In the genomic region with DNA sequence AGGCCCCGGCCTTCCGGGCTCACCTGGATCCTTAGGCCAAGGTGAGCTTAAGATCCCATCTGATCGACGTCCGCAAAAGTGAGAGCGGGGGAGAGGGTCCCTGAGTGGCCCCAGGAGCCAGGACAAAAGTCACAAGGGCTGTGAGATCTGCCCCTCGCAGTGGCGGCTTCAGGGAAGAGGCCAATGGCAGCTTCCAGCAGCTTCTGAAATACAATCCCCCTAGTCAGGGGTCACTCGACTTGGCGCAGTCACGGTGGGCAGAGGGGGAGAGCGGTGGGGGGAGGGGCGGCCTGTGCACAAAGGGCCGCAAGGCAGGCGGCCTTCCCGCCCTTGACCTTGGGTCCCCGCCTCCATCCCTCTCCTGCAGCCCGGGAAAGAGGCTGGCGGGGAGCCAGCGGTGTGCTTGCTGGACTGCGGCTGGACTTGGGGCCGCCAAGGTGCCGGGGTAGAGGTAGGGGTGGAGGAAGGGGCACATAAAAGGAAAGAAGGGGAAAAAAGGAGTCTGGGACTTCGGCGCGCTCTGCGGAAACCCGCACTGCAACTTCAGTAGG, we compare ENCODE assay signal across 7 mouse cellular contexts. TPM values are rescaled to one million over a fixed set of nuclear protein-coding genes. Genes with fewer than 3 reads are reported as not detected.
DNase-seq lines count a peak whose midpoint lies in the region; ATAC-seq lines count a peak whose summit lies in the region.

No protein-coding gene starts in this region.

- peak overlapping the region; percentile 37 for H3K9ac ChIP-seq in embryonic facial prominence, embryonic 15.5 days
- no peak overlapping the region for H3K9ac ChIP-seq in hindbrain, embryonic 15.5 days
- H3K9ac ChIP-seq in neural tube, embryonic 13.5 days: peak overlapping the region; percentile 65

- no peak for ATAC-seq in embryonic facial prominence, embryonic 15.5 days (ENCODE audit: insufficient number of reproducible peaks, low FRiP score, low TSS enrichment, low read depth)
- peak; percentile 24; the same call in 1 of the 2 replicates for ATAC-seq in hindbrain, embryonic 15.5 days (ENCODE audit: low FRiP score, low read depth)
- no peak for ATAC-seq in neural tube, embryonic 13.5 days (ENCODE audit: low read depth)

- H3K27ac ChIP-seq in embryonic facial prominence, embryonic 15.5 days (replicated peaks): peak overlapping the region; percentile 72
- H3K27ac ChIP-seq in hindbrain, embryonic 15.5 days (replicated peaks): peak overlapping the region; percentile 1; the same call in 1 of the 2 replicates
- H3K27ac ChIP-seq in neural tube, embryonic 13.5 days (replicated peaks): peak overlapping the region; percentile 49

- H3K27me3 ChIP-seq in embryonic facial prominence, embryonic 15.5 days: no peaks in the 10 kb centered on the region
- H3K27me3 ChIP-seq in hindbrain, embryonic 15.5 days: 0 out of 2 replicates have a peak, but pooled peaks cover 3% of the 10 kb centered on the region
- peaks cover 3% of the 10 kb centered on the region for H3K27me3 ChIP-seq in neural tube, embryonic 13.5 days

- WGBS in embryonic facial prominence, embryonic 15.5 days: 11% methylated on average over 28 of the region's 28 CpGs
- WGBS in hindbrain, embryonic 15.5 days: 7% methylated on average over 26 of the region's 28 CpGs
- WGBS in neural tube, embryonic 13.5 days: 2% methylated on average over 27 of the region's 28 CpGs

- H3K36me3 ChIP-seq in embryonic facial prominence, embryonic 15.5 days: no peaks in the 10 kb centered on the region
- H3K36me3 ChIP-seq in hindbrain, embryonic 15.5 days: no peaks in the 10 kb centered on the region
- H3K36me3 ChIP-seq in neural tube, embryonic 13.5 days: no peaks in the 10 kb centered on the region

- peak overlapping the region; percentile 81 for H3K4me2 ChIP-seq in embryonic facial prominence, embryonic 15.5 days (replicated peaks)
- H3K4me2 ChIP-seq in hindbrain, embryonic 15.5 days: peak overlapping the region; percentile 74
- H3K4me2 ChIP-seq in neural tube, embryonic 13.5 days: peak overlapping the region; percentile 76

- H3K4me3 ChIP-seq in embryonic facial prominence, embryonic 15.5 days (replicated peaks): peak overlapping the region; percentile 41
- H3K4me3 ChIP-seq in hindbrain, embryonic 15.5 days: peak overlapping the region; percentile 32
- peak overlapping the region; percentile 36 for H3K4me3 ChIP-seq in neural tube, embryonic 13.5 days

- H3K9me3 ChIP-seq in embryonic facial prominence, embryonic 15.5 days (replicated peaks): no peaks in the 10 kb centered on the region
- H3K9me3 ChIP-seq in hindbrain, embryonic 15.5 days: no peaks in the 10 kb centered on the region
- no peaks in the 10 kb centered on the region for H3K9me3 ChIP-seq in neural tube, embryonic 13.5 days

- H3K4me1 ChIP-seq in embryonic facial prominence, embryonic 15.5 days: peaks cover 91% of the 10 kb centered on the region
- H3K4me1 ChIP-seq in hindbrain, embryonic 15.5 days (replicated peaks): peaks cover 71% of the 10 kb centered on the region
- peaks cover 89% of the 10 kb centered on the region for H3K4me1 ChIP-seq in neural tube, embryonic 13.5 days (replicated peaks)

- DNase-seq in adrenal gland, postnatal 25 days: peak; percentile 75
- peak; percentile 34 for DNase-seq in liver
- no peak for DNase-seq in cerebellum, adult 9-10 months
- DNase-seq in urinary bladder, postnatal 10 days (ENCODE audit: low spot score): no peak

RNA-seq across cellular contexts. Expression of a gene that starts 23.6 kb away (rescaled TPM):
- 0.18 and 0.38 TPM in 2 replicates for total RNA-seq in adrenal gland, postnatal 25 days (2021)
- polyA plus RNA-seq in embryonic facial prominence, embryonic 15.5 days (2015; fragmentation: Nextera tagmentation; extraction: Ambion mirVana): 27.0 and 28.8 TPM in 2 replicates
- polyA plus RNA-seq in hindbrain, embryonic 15.5 days (2015; fragmentation: Nextera tagmentation; extraction: Ambion mirVana): 20.5 and 24.4 TPM in 2 replicates
- 33.5 and 34.9 TPM in 2 replicates for polyA plus RNA-seq in neural tube, embryonic 13.5 days (2015; fragmentation: Nextera tagmentation; extraction: Ambion mirVana)

Comparison
In these comparisons a context has a peak if more than half of its experiments do, and no peak if none do; other contexts are left out.
1. DNase-seq: peak in adrenal gland, postnatal 25 days (single experiment) and liver (single experiment); none in cerebellum, adult 9-10 months (single experiment) and urinary bladder, postnatal 10 days (single experiment).
2. H3K27ac ChIP-seq: peak in every context shown above with its lines; median percentile 72 in embryonic facial prominence, embryonic 15.5 days; 49 in neural tube, embryonic 13.5 days; 1 in hindbrain, embryonic 15.5 days.
3. Peak in every context shown above with its lines, with median percentiles within 50 percentile points of each other: H3K4me2 ChIP-seq and H3K4me3 ChIP-seq.